Mouse (Mus musculus) kidney, embryonic 14.5 days (tissue): Measurements from ENCODE around the gene Cacna1d. TPM values are rescaled to one million over a fixed set of nuclear protein-coding genes. Genes with fewer than 3 reads are reported as not detected.

Source experiments
- ATAC-seq: fragments of 200-750 bp; cut with Nextera tagmentation; 2 replicates; pipeline ENCODE4 v1.8.0; 2017; ENCODE audit warnings: moderate number of reproducible peaks, mild to moderate bottlenecking, moderate TSS enrichment, moderate library complexity; ENCODE audit not compliant: low FRiP score, low TSS enrichment
- H3K27ac ChIP-seq: fragments of 300-500 bp; sonication (generic); 2 replicates; pipeline ENCODE4 v1.5.1; 2014; ENCODE audit warnings: low read depth, mild to moderate bottlenecking, low read length, moderate library complexity, mixed read lengths
- H3K27me3 ChIP-seq: fragments of 300-500 bp; sonication (generic); 2 replicates; pipeline ENCODE4 v1.6.1; 2014; ENCODE audit warnings: mild to moderate bottlenecking, low read length; ENCODE audit not compliant: control insufficient read depth, insufficient read depth
- H3K36me3 ChIP-seq: fragments of 300-500 bp; sonication (generic); 2 replicates; pipeline ENCODE4 v1.6.1; 2014; ENCODE audit warnings: low read length, mixed read lengths; ENCODE audit not compliant: control insufficient read depth, insufficient read depth
- H3K4me1 ChIP-seq: fragments of 300-500 bp; sonication (generic); 2 replicates; pipeline ENCODE4 v1.6.1; 2014; ENCODE audit warnings: low read length, mixed read lengths; ENCODE audit not compliant: control insufficient read depth, insufficient read depth
- H3K4me2 ChIP-seq: fragments of 300-500 bp; sonication (generic); replicated peaks from 2 replicates; pipeline ENCODE4 v1.6.1; 2014; ENCODE audit warnings: low read depth, mild to moderate bottlenecking, low read length
- H3K4me3 ChIP-seq: fragments of 300-500 bp; sonication (generic); 2 replicates; pipeline ENCODE4 v1.5.1; 2014; ENCODE audit warnings: mild to moderate bottlenecking, low read length
- H3K9ac ChIP-seq: fragments of 300-500 bp; sonication (generic); 2 replicates; pipeline ENCODE4 v1.6.1; 2014; ENCODE audit warnings: low read depth, mild to moderate bottlenecking, low read length, moderate library complexity
- H3K9me3 ChIP-seq: fragments of 300-500 bp; sonication (generic); 2 replicates; pipeline ENCODE4 v1.6.1; 2016; ENCODE audit warnings: low read length; ENCODE audit not compliant: control insufficient read depth
- whole genome bisulfite sequencing: fragments of 180-500 bp; shearing (Covaris S2); extraction: QIAGEN DNeasy Blood & Tissue Kit; methylation state at CpG from one replicate; pipeline ENCODE4 v1.1.7; 2014; 5-methylcytosine and 5-hydroxymethylcytosine counted together
- polyA plus RNA-seq: library from polyadenylated mRNA; unstranded; fragments of >200 nt; fragmentation: Nextera tagmentation; extraction: Ambion mirVana; gene quantifications from 2 replicates; pipeline ENCODE4 v1.2.1, GENCODE M21; 2014

Gene Cacna1d
- polyA plus RNA-seq, 1 experiment from 2014 or later, result 5.1 TPM

DNA sequence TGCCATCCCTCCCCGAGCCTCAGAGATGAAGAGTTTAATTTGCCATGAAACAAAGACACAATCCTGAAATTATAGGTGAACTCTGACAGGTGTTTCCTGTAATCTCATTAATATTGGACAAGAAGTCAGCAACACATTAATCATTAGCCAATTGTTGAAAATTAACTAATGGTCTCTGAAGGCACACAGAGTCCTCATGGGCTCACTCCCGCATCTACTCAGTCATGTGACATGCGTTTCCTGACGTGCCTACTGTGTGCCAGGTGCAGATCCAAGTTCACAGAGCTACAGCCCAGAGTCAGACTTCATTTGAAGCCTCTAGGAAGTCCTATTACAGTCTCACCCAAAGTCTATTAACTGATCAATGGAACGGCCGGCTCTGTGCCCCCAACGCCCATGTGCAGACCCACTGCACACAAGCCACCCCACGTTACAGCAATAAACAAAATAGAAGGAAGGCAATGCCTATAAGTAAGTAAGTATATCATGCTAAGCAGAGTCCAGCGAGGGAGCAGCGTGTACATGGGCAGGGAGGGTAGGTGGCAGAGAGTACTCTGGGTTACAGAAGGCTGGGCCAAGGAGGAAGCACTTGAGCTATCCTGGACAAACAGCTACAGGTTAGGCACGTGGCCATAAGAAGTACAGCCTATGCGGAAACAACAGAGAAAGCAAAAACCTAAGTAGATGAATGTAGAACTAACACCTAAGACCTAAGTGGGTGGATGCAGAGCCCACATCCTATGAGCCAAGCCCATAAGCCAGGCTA, 149.2 kb downstream of the Cacna1d start:
- Histone ChIP-seq H3K9me3 (no peaks in the 10 kb centered on the region), H3K27me3 (no peaks in the 10 kb centered on the region), H3K9ac (no peak overlapping the region), H3K4me2 (no peak overlapping the region; the same call in 1 of the 2 replicates), H3K4me1 (peaks cover 12% of the 10 kb centered on the region), H3K36me3 (no peaks in the 10 kb centered on the region), H3K4me3 (no peak overlapping the region), H3K27ac (no peak overlapping the region)
- no peak for ATAC-seq
- 65% methylated on average over 12 of the region's 12 CpGs for WGBS

DNA sequence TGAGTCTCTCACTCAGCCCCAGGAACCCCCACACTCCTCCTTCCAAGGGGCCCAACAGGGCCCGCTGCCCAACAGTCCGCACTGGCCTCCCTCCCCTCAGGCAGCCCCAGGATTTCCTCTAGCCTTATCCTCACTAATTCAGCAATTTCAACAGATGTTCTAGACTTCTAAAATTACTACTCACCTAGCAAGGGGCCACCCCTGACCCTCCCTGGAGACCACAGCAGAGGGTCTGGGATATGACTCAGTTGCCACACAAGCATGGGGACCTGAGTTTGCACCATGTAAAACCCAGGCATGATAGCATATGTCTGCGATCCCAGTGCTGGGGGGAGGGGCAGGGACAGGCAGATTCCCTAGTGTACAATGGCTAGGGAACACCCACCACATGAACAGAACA, 151.1 kb downstream of the Cacna1d start:
- no peak for ATAC-seq
- no peak overlapping the region for H3K4me3 ChIP-seq
- H3K9me3 ChIP-seq, result no peaks in the 10 kb centered on the region
- H3K27me3 ChIP-seq, result no peaks in the 10 kb centered on the region
- peaks cover 12% of the 10 kb centered on the region for H3K4me1 ChIP-seq
- WGBS, result 68% methylated on average over 3 of the region's 3 CpGs
- H3K9ac ChIP-seq, result no peak overlapping the region
- no peaks in the 10 kb centered on the region for H3K36me3 ChIP-seq
- no peak overlapping the region for H3K27ac ChIP-seq
- no peak overlapping the region for H3K4me2 ChIP-seq

DNA sequence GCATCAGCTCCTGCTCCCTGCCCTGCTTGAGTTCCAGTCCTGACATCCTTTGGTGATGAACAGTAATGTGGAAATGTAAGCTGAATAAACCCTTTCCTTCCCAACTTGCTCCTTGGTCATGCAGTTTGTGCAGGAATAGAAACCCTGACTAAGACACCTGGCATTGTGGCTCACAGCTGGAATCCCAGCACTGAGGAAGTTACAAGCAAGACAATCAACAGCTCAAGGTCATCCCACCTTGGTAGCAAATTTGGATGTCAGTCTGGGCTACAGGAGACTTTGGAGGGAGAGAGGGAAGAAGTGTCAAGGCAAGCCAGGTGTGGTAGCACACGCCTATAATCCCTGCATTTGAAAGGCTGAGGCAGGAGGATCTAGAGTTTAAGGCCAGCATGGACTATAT, 159.4 kb downstream of the Cacna1d start:
- ATAC-seq, result no peak
- H3K36me3 ChIP-seq, result no peaks in the 10 kb centered on the region
- no peak overlapping the region for H3K4me2 ChIP-seq
- no peak overlapping the region for H3K4me3 ChIP-seq
- WGBS, result 82% methylated on average over 1 of the region's 1 CpGs
- no peak overlapping the region for H3K9ac ChIP-seq
- H3K27me3 ChIP-seq, result no peaks in the 10 kb centered on the region
- H3K4me1 ChIP-seq, result peaks cover 10% of the 10 kb centered on the region; the same call in 1 of the 2 replicates
- H3K9me3 ChIP-seq, result no peaks in the 10 kb centered on the region
- no peak overlapping the region for H3K27ac ChIP-seq

DNA sequence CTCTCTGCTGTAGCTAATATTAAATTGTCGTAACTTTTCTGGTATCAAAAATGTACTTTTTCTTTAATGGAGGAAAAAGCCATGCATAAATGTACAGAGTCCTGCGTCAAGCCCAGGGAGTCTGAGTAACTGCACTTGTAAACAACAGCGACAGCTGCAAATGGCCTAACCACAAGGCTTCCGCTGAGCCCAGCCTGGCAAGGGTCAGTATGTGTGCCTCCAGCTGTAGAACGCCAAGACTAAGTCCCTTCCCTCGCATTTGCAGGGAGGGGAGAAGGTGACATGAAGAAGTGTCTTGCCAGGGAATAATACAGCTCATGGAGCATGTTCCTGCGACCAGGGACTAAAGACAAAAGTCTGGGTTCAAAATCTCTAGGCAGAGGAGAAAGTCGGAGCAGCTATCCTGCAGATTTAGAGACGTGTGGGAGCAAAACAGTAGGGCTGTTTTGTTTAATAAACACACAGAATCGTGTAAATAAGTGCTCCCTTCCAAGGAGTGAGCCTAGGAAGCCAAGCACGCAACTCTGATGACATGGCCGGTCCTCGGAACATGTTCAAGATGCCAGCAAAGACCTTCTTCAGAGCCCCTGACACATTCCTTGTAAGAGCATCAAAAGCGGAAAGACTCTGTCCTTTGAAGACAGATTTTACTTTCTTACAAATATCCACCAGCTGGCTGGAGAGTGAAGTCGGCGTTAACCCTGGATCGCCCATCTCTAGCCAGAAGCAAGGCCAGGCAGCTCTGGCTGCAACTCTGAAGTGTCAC, 160.7 kb downstream of the Cacna1d start:
- no peaks in the 10 kb centered on the region for H3K9me3 ChIP-seq
- 79% methylated on average over 17 of the region's 17 CpGs for WGBS
- H3K4me2 ChIP-seq, result no peak overlapping the region
- no peak for ATAC-seq
- H3K27me3 ChIP-seq, result no peaks in the 10 kb centered on the region
- no peak overlapping the region for H3K4me3 ChIP-seq
- H3K36me3 ChIP-seq, result no peaks in the 10 kb centered on the region
- H3K9ac ChIP-seq, result no peak overlapping the region
- no peak overlapping the region for H3K27ac ChIP-seq
- H3K4me1 ChIP-seq, result peaks cover 20% of the 10 kb centered on the region

DNA sequence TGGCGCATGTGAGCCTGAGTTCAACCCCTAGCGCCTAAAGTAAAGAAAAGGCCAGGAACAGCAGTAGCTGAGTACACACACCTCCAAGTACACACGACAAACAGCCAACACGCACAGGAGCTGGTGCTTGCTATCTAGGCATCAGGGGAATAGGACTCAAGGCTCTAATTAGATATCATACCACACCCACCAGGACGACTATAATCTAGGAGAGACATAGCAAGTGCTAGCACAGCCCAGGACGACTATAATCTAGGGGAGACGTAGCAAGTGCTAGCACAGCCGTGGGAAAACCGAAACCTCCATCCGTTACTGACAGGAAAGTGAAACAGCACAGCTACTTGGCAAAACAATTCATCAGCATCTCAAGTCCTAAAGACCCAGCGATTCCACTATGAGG, 162.1 kb downstream of the Cacna1d start:
- Histone ChIP-seq H3K9me3 (no peaks in the 10 kb centered on the region), H3K27ac (no peak overlapping the region), H3K4me2 (no peak overlapping the region), H3K27me3 (no peaks in the 10 kb centered on the region), H3K4me1 (peaks cover 20% of the 10 kb centered on the region), H3K4me3 (no peak overlapping the region), H3K9ac (no peak overlapping the region), H3K36me3 (no peaks in the 10 kb centered on the region)
- no peak for ATAC-seq
- WGBS, result 77% methylated on average over 11 of the region's 11 CpGs

DNA sequence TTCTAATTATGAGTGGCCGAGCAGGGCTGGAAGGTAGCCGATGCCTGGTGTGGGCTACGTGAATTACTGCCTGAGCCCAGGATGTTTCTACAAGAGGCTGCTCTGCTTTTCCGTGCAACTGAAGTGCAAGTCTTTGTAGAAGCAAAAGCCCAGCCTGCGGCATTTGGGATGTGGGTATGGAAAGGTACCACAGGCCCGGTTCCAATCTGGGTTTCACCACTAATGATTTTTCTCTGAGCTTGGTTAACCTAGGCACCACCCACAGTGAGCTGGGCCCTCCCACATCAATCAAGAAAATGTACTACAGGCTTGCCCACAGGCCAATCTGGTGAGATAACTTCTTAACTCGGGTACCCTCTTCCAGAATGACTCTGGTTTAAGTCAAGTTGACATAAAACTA, 163.8 kb downstream of the Cacna1d start:
- no peak overlapping the region for H3K4me2 ChIP-seq
- peaks cover 20% of the 10 kb centered on the region for H3K4me1 ChIP-seq
- H3K9ac ChIP-seq, result no peak overlapping the region
- no peaks in the 10 kb centered on the region for H3K36me3 ChIP-seq
- H3K9me3 ChIP-seq, result no peaks in the 10 kb centered on the region
- no peak for ATAC-seq
- no peak overlapping the region for H3K4me3 ChIP-seq
- 47% methylated on average over 7 of the region's 7 CpGs for WGBS
- H3K27me3 ChIP-seq, result no peaks in the 10 kb centered on the region
- H3K27ac ChIP-seq, result peak overlapping the region; percentile 30; the same call in 1 of the 2 replicates

DNA sequence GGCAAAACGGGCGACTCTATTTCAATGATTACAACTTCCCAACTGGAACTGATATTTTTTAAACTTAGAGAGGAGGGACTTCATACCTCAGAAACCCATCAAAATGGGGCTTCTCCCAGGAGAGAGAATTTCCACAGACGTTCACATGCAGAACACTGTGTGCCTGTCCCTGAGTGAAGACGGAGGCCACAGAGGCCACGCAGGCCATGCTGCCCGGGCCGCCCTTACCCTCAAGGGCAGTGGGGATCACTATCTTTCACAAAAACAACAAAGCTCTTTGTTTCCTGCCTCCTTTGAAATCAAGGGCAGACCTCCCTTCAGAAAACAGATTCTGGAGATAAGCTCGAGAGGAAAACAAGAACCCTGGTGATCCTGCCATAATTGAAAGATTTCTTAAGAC, 164.2 kb downstream of the Cacna1d start:
- WGBS, result 22% methylated on average over 8 of the region's 8 CpGs
- no peak overlapping the region for H3K4me2 ChIP-seq
- H3K27ac ChIP-seq, result no peak overlapping the region; the same call in 1 of the 2 replicates
- no peaks in the 10 kb centered on the region for H3K27me3 ChIP-seq
- no peak overlapping the region for H3K4me3 ChIP-seq
- no peak for ATAC-seq
- H3K9ac ChIP-seq, result no peak overlapping the region
- no peaks in the 10 kb centered on the region for H3K9me3 ChIP-seq
- H3K4me1 ChIP-seq, result peaks cover 20% of the 10 kb centered on the region
- H3K36me3 ChIP-seq, result no peaks in the 10 kb centered on the region

DNA sequence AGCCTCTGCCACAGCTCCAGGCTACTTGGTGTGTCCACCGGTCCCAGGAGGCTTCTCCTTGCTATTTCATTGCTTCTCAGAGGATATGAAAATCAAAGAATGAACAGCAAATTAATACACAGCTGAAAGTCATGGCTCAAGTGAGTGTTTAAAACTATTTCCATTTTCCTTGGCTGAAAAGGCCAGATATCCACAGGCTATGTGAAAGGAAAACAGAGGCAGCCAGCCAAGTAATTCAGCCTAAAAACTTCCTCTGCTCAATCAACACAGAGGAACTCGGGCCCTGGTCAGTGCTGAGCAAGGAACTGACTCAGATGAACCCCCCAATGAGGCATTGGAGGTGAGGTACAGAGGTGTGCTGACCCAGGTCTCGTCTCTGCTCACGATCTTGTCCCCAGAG, 165.0 kb downstream of the Cacna1d start:
- H3K27me3 ChIP-seq, result no peaks in the 10 kb centered on the region
- peaks cover 20% of the 10 kb centered on the region for H3K4me1 ChIP-seq
- no peak overlapping the region for H3K9ac ChIP-seq
- no peak overlapping the region for H3K4me2 ChIP-seq
- 61% methylated on average over 4 of the region's 4 CpGs for WGBS
- H3K9me3 ChIP-seq, result no peaks in the 10 kb centered on the region
- ATAC-seq, result no peak
- no peak overlapping the region; the same call in 1 of the 2 replicates for H3K27ac ChIP-seq
- H3K4me3 ChIP-seq, result no peak overlapping the region
- H3K36me3 ChIP-seq, result no peaks in the 10 kb centered on the region

DNA sequence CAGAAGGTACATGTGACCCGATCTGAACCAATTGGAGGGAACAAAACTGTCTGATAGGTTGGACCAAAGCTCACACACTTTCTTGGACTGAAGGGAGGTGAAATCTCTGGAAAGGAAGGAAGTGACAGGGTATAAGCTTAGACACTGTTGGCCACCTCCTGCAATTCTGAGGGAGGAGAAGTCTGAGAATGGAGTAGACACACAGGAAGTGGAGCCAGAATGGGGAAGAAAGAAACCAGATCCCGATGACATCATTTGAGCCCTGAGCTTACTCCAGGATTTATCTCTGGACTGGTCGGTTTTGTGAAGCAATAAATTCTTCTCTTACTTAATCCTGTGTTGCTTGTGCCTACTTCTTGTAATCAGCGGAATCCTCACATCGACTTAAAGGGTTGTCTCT, 166.3 kb downstream of the Cacna1d start:
- Histone ChIP-seq H3K4me2 (no peak overlapping the region), H3K9ac (no peak overlapping the region), H3K27ac (no peak overlapping the region), H3K27me3 (no peaks in the 10 kb centered on the region), H3K9me3 (no peaks in the 10 kb centered on the region), H3K4me1 (peaks cover 20% of the 10 kb centered on the region), H3K36me3 (no peaks in the 10 kb centered on the region), H3K4me3 (no peak overlapping the region)
- 65% methylated on average over 5 of the region's 5 CpGs for WGBS
- ATAC-seq, result no peak
